Mouse (Mus musculus) neural tube, embryonic 12.5 days (tissue): ENCODE measurements around the gene Olfr1126. TPM values are rescaled to one million over a fixed set of nuclear protein-coding genes. Genes with fewer than 3 reads are reported as not detected.
"Not testable (repeated sequence)": the region's sequence is repeated elsewhere in the genome, so short reads cannot be mapped to it uniquely, and the experiment has no call there.

Experiments used
- ATAC-seq: fragments of 200-750 bp; cut with Nextera tagmentation; 2 replicates; pipeline ENCODE4 v1.8.0; 2017; ENCODE audit warnings: low read depth, mild to moderate bottlenecking, moderate TSS enrichment, moderate library complexity; ENCODE audit not compliant: low FRiP score
- H3K27ac ChIP-seq: fragments of 300-500 bp; sonication (generic); 2 replicates; pipeline ENCODE4 v1.5.1; 2016
- H3K27me3 ChIP-seq: fragments of 300-500 bp; sonication (generic); replicated peaks from 2 replicates; pipeline ENCODE4 v1.6.1; 2016; ENCODE audit warnings: mild to moderate bottlenecking
- H3K36me3 ChIP-seq: fragments of 300-500 bp; sonication (generic); 2 replicates; pipeline ENCODE4 v1.6.1; 2016; ENCODE audit warnings: mild to moderate bottlenecking
- H3K4me1 ChIP-seq: fragments of 300-500 bp; sonication (generic); 2 replicates; pipeline ENCODE4 v1.6.1; 2016
- H3K4me2 ChIP-seq: fragments of 300-500 bp; sonication (generic); replicated peaks from 2 replicates; pipeline ENCODE4 v1.6.1; 2016; ENCODE audit warnings: mild to moderate bottlenecking
- H3K4me3 ChIP-seq: fragments of 300-500 bp; sonication (generic); 2 replicates; pipeline ENCODE4 v1.5.1; 2016
- H3K9ac ChIP-seq: fragments of 300-500 bp; sonication (generic); 2 replicates; pipeline ENCODE4 v1.6.1; 2016; ENCODE audit warnings: mild to moderate bottlenecking
- H3K9me3 ChIP-seq: fragments of 300-500 bp; sonication (generic); 2 replicates; pipeline ENCODE4 v1.6.1; 2016; ENCODE audit warnings: mild to moderate bottlenecking
- WGBS: fragments of 180-500 bp; shearing (Covaris S2); methylation state at CpG from one replicate; pipeline ENCODE4 v1.1.7; 2016; 5-methylcytosine and 5-hydroxymethylcytosine counted together
- polyA plus RNA-seq: library from polyadenylated mRNA; unstranded; fragments of >200 nt; fragmentation: Nextera tagmentation; extraction: Ambion mirVana; gene quantifications from 2 replicates; pipeline ENCODE4 v1.2.1, GENCODE M21; 2016

Gene Olfr1126
- not detected in 2 replicates for polyA plus RNA-seq

DNA sequence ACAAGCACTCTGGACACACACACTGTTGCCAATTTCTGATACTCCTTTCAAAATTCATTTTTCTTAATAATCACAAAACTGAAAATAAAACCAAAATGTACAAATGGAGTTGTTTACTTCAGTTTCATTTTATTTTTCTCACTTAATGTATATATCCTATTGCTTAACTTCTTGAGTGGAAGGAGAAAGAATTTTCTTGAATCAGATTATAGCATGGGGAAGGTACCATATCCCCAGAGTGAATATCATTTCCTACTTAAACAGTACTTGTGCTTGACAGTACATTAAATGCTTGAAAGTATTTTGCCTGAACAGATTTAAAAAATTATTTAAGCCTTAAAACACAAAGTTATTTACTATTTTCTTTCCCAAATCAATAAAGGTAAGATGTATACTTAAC lies at the start of gene Olfr1126:
TSS of gene Olfr1126 (plus strand) at position 301 of the 400 bp plus-strand sequence.
- Histone ChIP-seq H3K4me3 (no peak within 1 kb of the TSS), H3K36me3 (no peaks in the 10 kb centered on the region), H3K4me1 (no peaks in the 10 kb centered on the region), H3K27me3 (no peaks in the 10 kb centered on the region), H3K27ac (no peak within 1 kb of the TSS), H3K9ac (no peak within 1 kb of the TSS), H3K9me3 (no peaks in the 10 kb centered on the region), H3K4me2 (no peak within 1 kb of the TSS)
- ATAC-seq, result no peak

DNA sequence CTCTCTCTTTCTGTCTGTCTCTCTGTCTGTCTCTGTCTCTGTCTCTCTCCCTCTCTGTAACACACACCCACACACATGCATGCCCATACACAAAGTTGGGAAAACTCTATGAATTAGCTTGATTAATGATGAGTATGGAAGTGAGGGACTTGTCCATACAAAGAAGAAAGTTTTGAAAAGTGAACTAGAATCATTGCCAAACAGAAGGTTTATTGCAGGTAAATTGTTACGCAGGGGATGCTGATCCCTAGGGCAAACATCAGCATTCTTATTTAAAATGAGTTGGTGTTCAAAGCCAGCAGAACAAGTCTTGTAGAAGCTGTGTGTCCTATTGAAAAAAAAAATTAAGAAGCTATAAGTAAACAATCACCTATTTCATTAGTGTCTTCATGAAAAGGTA lies 37.4 kb upstream of the Olfr1126 start, which contains the start of gene Olfr1123:
TSS of gene Olfr1123 (plus strand) at position 301 of the 400 bp plus-strand sequence.
- Histone ChIP-seq H3K9me3 (no peaks in the 10 kb centered on the region), H3K27me3 (no peaks in the 10 kb centered on the region), H3K9ac (no peak within 1 kb of the TSS), H3K4me2 (no peak within 1 kb of the TSS), H3K4me1 (no peaks in the 10 kb centered on the region), H3K4me3 (no peak within 1 kb of the TSS), H3K36me3 (no peaks in the 10 kb centered on the region), H3K27ac (no peak within 1 kb of the TSS)
- 97% methylated on average over 1 of the region's 1 CpGs for WGBS
- no peak for ATAC-seq

DNA sequence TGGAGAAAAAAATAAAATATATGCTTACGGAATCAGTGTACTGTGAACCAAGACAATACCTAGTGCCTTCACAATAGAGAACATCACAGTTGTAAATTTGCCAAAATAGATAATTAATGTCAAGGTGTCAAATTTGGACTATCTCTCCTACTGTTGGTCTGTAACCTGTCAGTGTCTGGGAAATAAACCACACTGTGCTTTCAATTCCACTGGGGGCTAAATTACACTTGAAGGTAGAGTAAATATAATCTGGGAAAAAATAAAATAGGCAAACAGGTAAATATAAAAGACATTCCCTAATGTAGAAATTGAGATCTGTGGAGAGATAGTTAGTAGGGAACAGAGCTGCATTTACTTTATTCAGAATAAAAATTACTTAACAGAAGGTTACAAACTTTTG lies 23.8 kb upstream of the Olfr1126 start, which contains the start of gene Olfr1124:
TSS of gene Olfr1124 (plus strand) at position 301 of the 400 bp plus-strand sequence.
- Histone ChIP-seq H3K9ac (no peak within 1 kb of the TSS), H3K9me3 (no peaks in the 10 kb centered on the region), H3K36me3 (no peaks in the 10 kb centered on the region), H3K4me1 (no peaks in the 10 kb centered on the region), H3K27ac (no peak within 1 kb of the TSS), H3K4me2 (no peak within 1 kb of the TSS), H3K27me3 (no peaks in the 10 kb centered on the region), H3K4me3 (no peak within 1 kb of the TSS)
- WGBS, result 92% methylated on average over 1 of the region's 1 CpGs
- no peak for ATAC-seq

DNA sequence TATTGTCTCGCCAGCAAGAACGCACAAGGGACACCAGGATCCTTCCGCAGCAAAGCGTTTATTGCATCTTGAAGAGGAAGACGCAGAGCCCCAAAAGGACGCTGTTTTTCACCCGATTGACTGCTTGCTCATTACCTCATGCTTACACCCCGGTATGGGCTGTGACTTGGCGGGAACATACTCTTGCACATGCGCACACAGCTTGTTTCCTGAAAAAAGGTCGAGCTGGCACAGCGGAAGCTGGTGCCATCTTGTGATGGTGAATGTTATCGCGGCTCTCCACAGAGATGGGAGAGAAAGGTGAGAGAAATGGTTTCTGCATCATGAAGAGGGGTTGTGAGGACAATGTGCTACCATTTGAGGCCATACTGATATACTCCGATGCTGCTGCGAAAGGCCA lies 16.0 kb upstream of the Olfr1126 start:
- H3K9ac ChIP-seq, result no peak overlapping the region
- no peaks in the 10 kb centered on the region for H3K9me3 ChIP-seq
- H3K36me3 ChIP-seq, result no peaks in the 10 kb centered on the region
- no peaks in the 10 kb centered on the region for H3K4me1 ChIP-seq
- H3K27me3 ChIP-seq, result no peaks in the 10 kb centered on the region
- WGBS, result 90% methylated on average over 16 of the region's 16 CpGs
- ATAC-seq, result no peak
- H3K27ac ChIP-seq, result no peak overlapping the region
- H3K4me2 ChIP-seq, result no peak overlapping the region
- no peak overlapping the region for H3K4me3 ChIP-seq

DNA sequence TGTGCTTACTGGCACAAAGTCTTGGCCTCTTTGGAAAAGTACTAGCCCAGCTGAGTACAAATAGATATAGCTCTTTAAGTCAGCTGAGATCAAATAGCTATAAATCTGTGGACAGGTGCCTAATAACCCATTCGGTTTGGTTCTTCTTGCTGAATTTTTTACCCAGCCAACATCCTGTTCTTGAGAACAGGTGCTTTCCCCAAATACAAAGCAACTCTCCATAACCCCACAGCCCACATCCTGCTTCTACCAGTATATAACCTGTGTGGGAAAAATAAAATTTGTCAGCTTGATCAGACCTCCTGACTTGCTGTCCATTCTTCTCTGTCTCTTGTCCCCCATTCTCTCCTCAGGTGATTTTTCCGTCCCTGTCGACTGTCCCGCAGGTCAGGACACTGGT lies 8.0 kb downstream of the Olfr1126 start:
- Histone ChIP-seq H3K4me3 (no peak overlapping the region), H3K36me3 (no peaks in the 10 kb centered on the region), H3K4me1 (no peaks in the 10 kb centered on the region), H3K27me3 (no peaks in the 10 kb centered on the region), H3K27ac (no peak overlapping the region), H3K9ac (no peak overlapping the region), H3K9me3 (no peaks in the 10 kb centered on the region), H3K4me2 (no peak overlapping the region)
- no peak for ATAC-seq
- WGBS, result 92% methylated on average over 4 of the region's 4 CpGs

DNA sequence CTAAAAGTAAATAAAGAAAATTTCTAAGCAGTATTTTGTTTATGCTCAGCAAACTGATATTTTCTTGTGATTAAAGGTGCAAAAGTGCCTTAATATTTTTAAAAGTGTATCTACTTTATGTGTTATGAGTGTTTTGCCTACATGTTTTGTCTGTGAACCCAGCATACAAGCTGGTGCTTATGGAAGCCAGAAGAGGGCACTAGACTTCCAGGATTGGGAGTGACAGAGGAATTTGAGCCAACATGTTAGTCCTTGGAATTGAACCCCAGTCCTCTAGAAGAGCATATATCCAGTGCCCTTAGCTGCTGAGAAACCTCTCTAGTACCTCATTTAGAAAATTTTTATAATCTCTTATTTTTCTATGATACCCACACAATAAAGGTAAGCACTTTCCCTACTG lies 26.4 kb downstream of the Olfr1126 start:
- no peaks in the 10 kb centered on the region for H3K9me3 ChIP-seq
- H3K27ac ChIP-seq, result no peak overlapping the region
- ATAC-seq, result no peak
- H3K36me3 ChIP-seq, result no peaks in the 10 kb centered on the region
- H3K4me1 ChIP-seq, result no peaks in the 10 kb centered on the region
- H3K4me2 ChIP-seq, result no peak overlapping the region
- no peaks in the 10 kb centered on the region for H3K27me3 ChIP-seq
- H3K9ac ChIP-seq, result no peak overlapping the region
- no peak overlapping the region for H3K4me3 ChIP-seq

DNA sequence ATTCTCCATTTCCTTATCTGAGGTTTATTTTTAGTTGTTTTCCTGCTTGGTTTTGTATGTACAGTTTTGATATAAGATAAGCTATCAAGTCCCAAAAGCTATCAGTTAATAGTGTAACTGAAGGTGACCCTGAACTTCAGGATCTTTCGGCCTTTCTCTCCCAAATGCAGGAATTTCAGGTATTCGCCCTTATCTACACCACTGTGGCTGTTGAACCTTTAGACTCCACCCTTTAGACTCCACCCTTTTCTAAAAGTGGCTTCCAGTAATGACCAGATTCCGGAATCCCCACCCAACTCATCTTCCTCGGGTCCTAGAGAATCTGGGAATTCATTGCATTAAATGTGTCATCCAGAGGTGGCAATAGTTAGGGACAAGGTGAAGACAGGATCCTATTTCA lies 27.4 kb downstream of the Olfr1126 start:
- no peak overlapping the region for H3K27ac ChIP-seq
- H3K4me2 ChIP-seq, result no peak overlapping the region
- WGBS, result 87% methylated on average over 4 of the region's 4 CpGs
- H3K4me3 ChIP-seq, result no peak overlapping the region
- no peaks in the 10 kb centered on the region for H3K27me3 ChIP-seq
- no peak for ATAC-seq
- H3K9ac ChIP-seq, result no peak overlapping the region
- H3K9me3 ChIP-seq, result no peaks in the 10 kb centered on the region
- H3K4me1 ChIP-seq, result no peaks in the 10 kb centered on the region
- H3K36me3 ChIP-seq, result no peaks in the 10 kb centered on the region

DNA sequence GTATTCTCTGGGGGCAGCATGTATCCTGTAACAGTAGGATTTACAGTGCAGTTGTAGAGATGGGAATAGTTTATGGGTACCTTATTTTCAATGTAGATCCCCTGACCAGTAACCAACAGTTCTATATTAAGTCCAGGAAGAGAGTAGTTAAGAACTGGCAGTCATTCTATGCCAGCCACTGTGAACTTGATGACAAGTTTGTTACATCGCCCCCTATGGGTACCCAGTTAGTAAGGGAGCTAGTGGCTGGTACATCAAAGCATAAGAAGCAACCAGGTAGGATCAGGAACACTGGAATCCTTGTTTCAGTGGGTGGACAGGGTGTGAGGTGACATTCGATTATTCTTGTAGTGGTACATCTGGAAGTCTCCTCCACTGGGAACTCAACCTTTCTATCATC lies 28.5 kb downstream of the Olfr1126 start:
- Histone ChIP-seq H3K4me3 (no peak overlapping the region), H3K9me3 (no peaks in the 10 kb centered on the region), H3K27ac (no peak overlapping the region), H3K4me2 (no peak overlapping the region), H3K4me1 (no peaks in the 10 kb centered on the region), H3K9ac (no peak overlapping the region), H3K36me3 (no peaks in the 10 kb centered on the region), H3K27me3 (no peaks in the 10 kb centered on the region)
- no peak for ATAC-seq
- 75% methylated on average over 2 of the region's 2 CpGs for WGBS

DNA sequence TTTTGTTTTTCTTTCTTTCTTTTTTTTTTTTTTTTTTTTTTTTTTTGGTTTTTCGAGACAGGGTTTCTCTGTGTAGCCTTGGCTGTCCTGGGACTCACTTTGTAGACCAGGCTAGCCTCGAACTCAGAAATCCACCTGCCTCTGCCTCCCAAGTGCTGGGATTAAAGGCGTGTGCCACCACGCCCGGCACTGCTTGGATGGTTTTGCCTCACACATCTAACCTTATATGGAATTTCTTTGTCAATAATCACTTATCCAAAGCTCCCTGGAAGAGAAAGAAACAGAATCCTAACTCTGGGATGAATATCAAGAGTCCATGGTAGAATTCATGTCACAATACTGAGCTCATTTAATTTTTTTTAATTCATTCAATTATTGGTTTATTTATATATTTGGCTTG lies 43.2 kb downstream of the Olfr1126 start, which contains the start of gene Pramel7:
TSS of gene Pramel7 (minus strand) at position 101 of the 400 bp plus-strand sequence.
- H3K9ac ChIP-seq, H3K4me2 ChIP-seq, H3K27me3 ChIP-seq, H3K4me1 ChIP-seq, H3K4me3 ChIP-seq, H3K9me3 ChIP-seq, H3K27ac ChIP-seq, H3K36me3 ChIP-seq, ATAC-seq: not testable (repeated sequence)
- WGBS, result 92% methylated on average over 4 of the region's 5 CpGs

DNA sequence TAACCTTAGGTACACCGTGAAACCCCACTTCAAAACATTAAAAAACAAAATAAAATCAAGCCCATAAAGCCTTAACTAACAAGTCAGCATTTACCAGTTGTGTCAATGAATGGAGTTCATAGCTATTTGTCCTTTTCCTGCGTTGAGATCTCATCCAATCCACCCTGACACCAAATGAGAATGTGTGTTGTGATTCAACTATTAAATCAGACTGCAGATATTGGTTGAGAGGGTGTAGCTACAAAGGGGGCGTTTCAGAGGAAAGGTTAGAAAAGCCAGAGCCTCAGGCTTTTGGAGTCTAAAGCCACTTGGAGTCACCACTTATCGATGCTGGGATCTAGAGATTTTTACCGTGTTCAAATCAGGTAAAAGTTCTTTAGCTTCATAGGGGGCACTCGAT lies 52.5 kb downstream of the Olfr1126 start, which contains the start of gene Pramel6:
TSS of gene Pramel6 (plus strand) at position 301 of the 400 bp plus-strand sequence.
- WGBS, result 91% methylated on average over 6 of the region's 6 CpGs
- ATAC-seq, result no peak

More for the DNA sequence above, 52.5 kb downstream of the Olfr1126 start, which contains the start of gene Pramel6:
- H3K4me1 ChIP-seq, result no peaks in the 10 kb centered on the region
- no peaks in the 10 kb centered on the region for H3K9me3 ChIP-seq
- H3K27ac ChIP-seq, result no peak within 1 kb of the TSS
- H3K4me2 ChIP-seq, result no peak within 1 kb of the TSS
- H3K27me3 ChIP-seq, result no peaks in the 10 kb centered on the region
- H3K9ac ChIP-seq, result no peak within 1 kb of the TSS
- no peaks in the 10 kb centered on the region for H3K36me3 ChIP-seq
- no peak within 1 kb of the TSS for H3K4me3 ChIP-seq

Other genes starting within 250 kb of the Olfr1126 start
- gene Olfr1113, start 245.0 kb upstream of the Olfr1126 start, polyA plus RNA-seq, result not detected in 2 replicates
- gene Olfr1115, start 205.9 kb upstream of the Olfr1126 start, polyA plus RNA-seq, result not detected in 2 replicates
- gene Olfr1116, start 186.4 kb upstream of the Olfr1126 start, polyA plus RNA-seq, result not detected in 2 replicates
- gene Olfr1118, start 146.4 kb upstream of the Olfr1126 start, polyA plus RNA-seq, result not detected in 2 replicates
- gene Olfr1120, start 99.1 kb upstream of the Olfr1126 start, polyA plus RNA-seq, result not detected in 2 replicates
- not detected in 2 replicates for gene Olfr1121, start 84.1 kb upstream of the Olfr1126 start, polyA plus RNA-seq
- not detected in 2 replicates for gene Olfr1122, start 68.1 kb upstream of the Olfr1126 start, polyA plus RNA-seq
- not detected in 2 replicates for gene Olfr1123, start 37.3 kb upstream of the Olfr1126 start, polyA plus RNA-seq
- gene Olfr1124, start 23.7 kb upstream of the Olfr1126 start, polyA plus RNA-seq, result 0.13 TPM in 2 replicates
- gene Pramel7, start 43.1 kb downstream of the Olfr1126 start, polyA plus RNA-seq, result not detected in 2 replicates
- gene Pramel6, start 52.6 kb downstream of the Olfr1126 start, polyA plus RNA-seq, result not detected in 2 replicates
- not detected in 2 replicates for gene Olfr153, start 77.8 kb downstream of the Olfr1126 start, polyA plus RNA-seq
- not detected in 2 replicates for gene Olfr1128, start 91.6 kb downstream of the Olfr1126 start, polyA plus RNA-seq
- gene Olfr1129, start 119.9 kb downstream of the Olfr1126 start, polyA plus RNA-seq, result not detected in 2 replicates
- not detected in 2 replicates for gene Olfr1130, start 152.2 kb downstream of the Olfr1126 start, polyA plus RNA-seq
- not detected in 2 replicates for gene Olfr1131, start 173.1 kb downstream of the Olfr1126 start, polyA plus RNA-seq
- not detected in 2 replicates for gene Olfr1132, start 183.6 kb downstream of the Olfr1126 start, polyA plus RNA-seq
- not detected in 2 replicates for gene Olfr1133, start 193.4 kb downstream of the Olfr1126 start, polyA plus RNA-seq
- not detected in 2 replicates for gene Olfr1134, start 204.5 kb downstream of the Olfr1126 start, polyA plus RNA-seq
- gene Olfr1135, start 219.7 kb downstream of the Olfr1126 start, polyA plus RNA-seq, result not detected in 2 replicates
- not detected in 2 replicates for gene Olfr1136, start 240.0 kb downstream of the Olfr1126 start, polyA plus RNA-seq